Mouse (Mus musculus): ENCODE measurements around the gene Cela3b.

Gene Cela3b

DNA sequence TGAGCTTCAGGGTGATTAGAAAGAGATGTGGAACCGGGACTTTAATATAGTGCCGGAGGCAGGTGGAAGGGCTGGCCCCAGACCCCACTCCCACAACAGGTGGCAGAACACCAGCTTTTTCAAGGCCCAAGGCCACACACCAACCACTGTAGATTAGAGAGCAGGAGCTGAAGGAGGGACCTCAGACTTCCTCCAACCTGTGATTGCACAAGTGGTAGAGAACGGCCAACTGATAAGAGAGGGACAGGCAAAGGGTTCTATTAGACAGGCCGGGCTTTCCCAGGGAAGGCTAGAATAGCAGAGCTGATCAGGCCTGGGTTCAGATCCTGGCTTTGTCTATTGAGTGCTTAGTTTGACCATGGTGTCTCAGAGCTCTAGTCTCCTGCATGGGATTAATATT is at the start of gene Cela3b:
Gene Cela3b, minus strand, starts transcription at position 39 of the 400 bp plus-strand sequence.
- no peak for DNase-seq (ENCODE audit: low read depth, low spot score)

DNA sequence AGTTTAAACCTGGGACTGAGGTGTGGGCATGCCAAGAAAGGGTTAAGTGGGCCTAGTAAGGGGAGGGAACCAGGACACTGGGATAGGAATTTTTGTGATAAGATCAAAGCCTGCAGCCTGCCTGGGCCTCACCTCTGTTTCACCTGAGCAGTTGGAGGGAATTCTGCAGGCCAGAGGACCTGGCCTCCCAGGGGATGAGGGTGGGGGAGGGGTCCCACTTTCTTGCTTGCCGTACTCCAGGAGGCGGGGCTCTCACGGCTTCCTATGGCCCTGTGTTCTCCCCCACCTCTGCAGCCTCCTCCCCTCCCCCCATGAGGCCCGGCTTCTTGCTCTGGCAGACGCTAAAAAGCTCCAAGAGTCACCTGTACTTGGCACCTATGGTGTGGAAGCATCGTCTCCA is 49.4 kb upstream of the Cela3b start:
- no peak for DNase-seq (ENCODE audit: low read depth, low spot score)

DNA sequence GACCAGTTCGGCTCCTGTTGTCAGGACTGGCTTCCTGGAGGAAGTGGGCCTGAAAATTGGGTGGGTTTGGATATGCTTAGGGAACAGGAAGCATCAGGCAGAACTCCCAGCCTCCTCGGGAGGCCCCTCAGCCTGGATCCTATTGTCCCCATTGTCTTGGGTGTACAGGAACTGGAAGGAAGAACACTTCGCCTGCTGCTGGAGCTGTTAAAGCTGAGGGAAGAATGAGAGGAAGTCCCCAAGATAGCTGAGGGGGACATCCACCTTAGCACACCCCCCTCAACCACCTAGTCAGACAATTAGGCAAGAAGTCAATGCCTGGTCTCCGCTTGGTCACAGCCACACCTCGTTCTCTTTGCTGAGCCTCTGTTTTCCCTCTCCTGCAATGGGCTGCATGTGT is 48.0 kb upstream of the Cela3b start:
- no peak for DNase-seq (ENCODE audit: low read depth, low spot score)

DNA sequence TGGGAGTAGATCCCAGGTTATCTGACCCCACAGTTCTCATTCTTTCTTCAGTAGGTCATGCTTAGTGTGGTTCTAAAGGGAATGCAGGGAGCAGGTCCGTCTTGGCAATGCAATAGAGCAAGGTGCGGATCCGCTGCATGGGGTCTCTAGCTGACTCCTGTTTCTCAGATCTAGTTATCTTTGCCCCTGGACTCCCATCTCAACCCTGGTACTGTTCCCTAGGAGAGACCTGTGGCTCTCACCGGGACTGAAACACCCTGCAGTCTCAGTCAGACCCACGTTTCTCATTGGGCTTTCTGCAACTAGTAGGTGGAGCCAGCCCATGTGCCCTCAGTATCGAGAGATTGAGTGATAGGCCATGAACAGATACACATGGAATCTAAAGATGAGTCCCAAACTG is 47.3 kb upstream of the Cela3b start:
- no peak for DNase-seq (ENCODE audit: low read depth, low spot score)

GRCm38 (mm10) chr4:137476761-137477237 is 46.5 kb upstream of the Cela3b start:
- DNase-seq (ENCODE audit: low read depth, low spot score), result no peak

- DNase-seq (ENCODE audit: low read depth, low spot score), result no peak
Observed at GRCm38 (mm10) chr4:137476065-137476760, 45.9 kb upstream of the Cela3b start.

- DNase-seq (ENCODE audit: low read depth, low spot score), result no peak
Observed at GRCm38 (mm10) chr4:137475271-137476050, 45.1 kb upstream of the Cela3b start.

- DNase-seq (ENCODE audit: low read depth, low spot score), result no peak
Observed at GRCm38 (mm10) chr4:137474694-137475093, 44.4 kb upstream of the Cela3b start.

- DNase-seq (ENCODE audit: low read depth, low spot score), result no peak
Observed at GRCm38 (mm10) chr4:137473701-137474388, 43.5 kb upstream of the Cela3b start.

DNA sequence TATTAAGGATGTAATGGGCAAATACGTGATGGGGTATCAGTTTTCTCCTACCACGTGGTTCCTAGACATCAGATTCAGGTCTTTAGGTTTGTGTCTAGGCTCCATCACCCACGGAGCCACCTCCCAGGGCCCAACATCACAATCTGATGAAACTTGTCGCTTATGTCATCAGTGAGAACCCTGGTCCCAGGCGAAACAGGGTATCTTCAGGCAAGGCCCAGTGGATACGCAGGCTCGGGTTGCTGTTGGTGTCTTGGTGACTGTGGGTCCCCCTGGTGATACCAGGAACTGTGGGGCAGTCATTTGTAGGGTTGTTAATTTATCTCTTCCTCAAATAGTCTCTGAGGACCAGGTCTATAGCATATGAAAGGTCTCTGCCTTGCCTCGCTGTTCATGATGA is 42.9 kb upstream of the Cela3b start:
- DNase-seq (ENCODE audit: low read depth, low spot score), result no peak

DNA sequence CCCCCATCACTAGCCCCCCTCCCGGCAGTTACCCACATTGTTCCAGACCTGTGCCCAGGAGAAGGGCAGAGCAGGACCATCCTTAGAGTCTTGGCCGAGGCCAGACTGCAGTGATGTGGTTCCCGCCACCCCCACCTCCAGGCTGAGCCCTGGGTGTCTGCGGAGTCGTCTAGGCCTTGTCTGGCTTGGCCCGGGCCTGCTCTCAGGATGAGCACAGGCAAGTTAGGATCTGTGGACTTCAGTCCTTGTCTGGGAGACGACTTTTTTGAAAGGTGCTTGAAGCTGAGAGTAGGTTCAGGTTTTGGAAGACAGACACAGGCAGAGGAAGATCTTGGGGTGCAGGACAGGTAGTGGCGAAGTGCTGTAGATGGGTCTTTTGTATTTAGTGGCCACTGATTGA is 41.0 kb upstream of the Cela3b start:
- no peak for DNase-seq (ENCODE audit: low read depth, low spot score)

- no peak for DNase-seq (ENCODE audit: low read depth, low spot score)
Observed at GRCm38 (mm10) chr4:137470701-137471317, 40.5 kb upstream of the Cela3b start.

DNA sequence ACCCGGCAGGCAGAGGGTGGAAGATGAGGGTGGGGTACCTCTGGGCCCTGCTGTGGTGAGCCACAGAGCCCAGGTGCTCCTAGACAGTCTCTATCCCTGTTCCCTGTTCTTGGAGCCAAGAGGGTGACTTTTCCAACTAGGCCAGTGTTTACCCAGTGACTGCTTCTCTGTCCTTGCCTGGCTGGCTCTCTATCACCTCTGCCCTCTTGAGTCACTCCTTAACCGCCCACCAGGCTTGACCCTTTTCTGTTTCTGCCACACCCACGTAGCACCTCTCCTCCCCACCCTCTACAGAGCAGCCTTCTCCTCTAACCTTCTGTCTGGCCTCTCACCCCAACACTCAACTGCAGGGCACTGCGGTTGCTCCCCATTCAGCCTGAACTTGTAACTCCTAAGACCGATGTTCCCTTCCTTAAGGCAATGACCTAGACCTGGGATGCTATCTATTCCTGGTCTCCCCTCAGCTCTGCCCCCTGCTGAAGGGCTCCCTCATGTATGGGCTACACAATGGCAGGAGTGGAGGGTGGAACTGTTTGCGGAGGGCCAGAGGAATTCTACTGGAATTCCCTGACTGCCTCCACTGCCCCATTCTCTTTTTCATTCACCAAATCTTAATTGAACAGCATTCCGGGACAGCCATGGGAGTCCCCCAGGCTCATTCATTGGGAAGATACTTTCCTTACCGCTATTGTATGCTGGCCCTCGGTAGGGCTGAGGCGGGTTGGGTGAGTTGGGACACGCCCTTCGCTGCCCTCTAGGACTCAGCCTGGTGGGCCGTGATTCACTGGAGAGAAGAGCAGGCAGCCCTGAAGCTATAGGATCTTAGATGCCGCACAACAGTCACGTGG is 39.7 kb upstream of the Cela3b start:
- no peak for DNase-seq (ENCODE audit: low read depth, low spot score)

DNA sequence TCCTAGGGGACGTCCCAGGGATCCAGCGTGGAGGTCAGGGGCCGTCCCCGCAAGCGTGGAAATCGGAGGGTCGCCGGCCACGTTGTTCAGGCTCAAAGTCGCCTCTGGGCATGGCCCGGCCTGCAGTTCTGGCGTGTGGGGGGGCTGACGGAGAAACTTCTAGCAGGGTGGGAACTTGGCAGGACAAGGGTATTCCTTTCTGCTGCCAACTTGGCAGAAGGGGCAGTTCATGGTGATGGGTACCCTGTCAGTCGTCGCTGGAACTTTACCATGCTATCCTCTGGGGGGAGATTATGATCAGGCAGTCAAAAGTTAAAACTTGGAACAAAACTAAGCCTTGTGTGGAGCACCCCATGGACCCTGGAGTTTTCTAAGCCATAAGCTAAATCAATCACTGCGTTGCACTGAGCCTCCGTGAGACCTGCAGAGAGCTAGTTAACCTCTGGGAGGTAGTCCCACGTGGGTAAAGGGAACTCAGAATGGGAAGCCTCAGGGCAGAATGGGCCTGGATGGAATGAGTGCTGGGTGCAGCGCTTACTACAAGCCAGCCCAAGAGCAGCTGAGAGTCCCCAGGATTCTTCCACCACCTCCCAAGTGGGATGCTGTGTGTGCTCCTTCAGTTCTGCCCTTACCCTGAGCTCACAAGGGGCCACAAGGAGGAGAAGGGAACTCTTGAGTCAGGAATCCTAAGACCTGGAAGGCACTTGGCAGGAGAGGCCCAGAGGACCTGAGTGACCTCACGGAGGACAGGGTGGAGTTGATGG is 38.9 kb upstream of the Cela3b start:
- no peak for DNase-seq (ENCODE audit: low read depth, low spot score)

- peak; percentile 88 for DNase-seq (ENCODE audit: low read depth, low spot score)
Observed at GRCm38 (mm10) chr4:137468260-137469080, 38.1 kb upstream of the Cela3b start, which contains the start of gene Hspg2. Hspg2 (plus strand) TSS chr4:137468769.

GRCm38 (mm10) chr4:137467525-137467924 is 37.2 kb upstream of the Cela3b start:
- no peak for DNase-seq (ENCODE audit: low read depth, low spot score)

DNA sequence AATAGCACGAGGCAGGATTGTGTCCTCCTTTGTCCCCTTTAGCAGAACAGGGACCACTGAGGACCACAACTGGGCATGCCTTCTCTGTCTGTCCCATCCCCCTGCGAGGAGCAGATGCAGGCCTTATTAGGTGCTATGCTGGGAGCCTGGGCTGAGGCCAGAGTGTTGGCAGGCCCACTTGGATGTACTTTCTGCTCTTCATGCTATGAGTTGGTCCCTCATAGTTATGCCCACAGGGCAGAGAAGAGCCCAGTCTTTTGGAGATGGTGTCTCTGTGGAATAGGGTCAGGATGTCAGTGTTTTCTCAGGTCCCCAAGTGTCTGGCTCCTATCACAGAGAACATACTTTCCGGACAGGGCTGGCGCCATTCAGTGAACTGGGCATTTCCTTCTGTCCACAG is 36.7 kb upstream of the Cela3b start:
- no peak for DNase-seq (ENCODE audit: low read depth, low spot score)

DNA sequence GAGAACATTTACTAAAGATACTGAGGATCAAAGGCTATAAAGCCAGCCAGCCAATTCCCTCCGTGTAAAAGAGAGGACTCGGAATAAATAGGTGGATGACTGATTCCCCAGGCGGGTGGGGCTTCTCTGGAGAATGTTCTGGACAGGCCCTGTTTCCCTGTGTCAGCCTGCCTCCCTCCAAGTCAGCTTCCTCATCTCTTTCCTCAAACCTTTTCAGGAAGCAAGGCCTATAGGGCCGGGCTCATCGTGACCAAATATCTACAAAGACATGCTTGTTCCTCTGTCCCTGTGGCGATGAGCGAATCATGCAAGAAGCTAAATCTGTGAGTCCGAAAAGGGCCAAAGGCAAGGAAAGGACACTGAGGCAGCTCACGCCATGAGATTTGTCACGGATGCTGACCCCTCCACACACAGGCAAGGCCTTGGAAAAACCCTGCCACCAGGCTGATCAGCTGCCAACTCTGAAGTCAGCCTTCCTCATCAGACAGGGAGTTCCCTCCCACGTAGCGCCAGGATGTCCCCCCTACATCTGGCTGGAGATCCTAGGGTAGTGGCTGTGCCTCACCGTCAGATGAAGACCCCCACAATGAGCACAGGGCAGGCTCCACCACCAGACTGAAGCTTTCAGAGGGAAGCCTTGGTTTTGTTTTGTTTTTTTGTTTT is 34.9 kb upstream of the Cela3b start:
- no peak for DNase-seq (ENCODE audit: low read depth, low spot score)
